Mouse (Mus musculus): ENCODE measurements around the gene Ptpn5.

GRCm38 (mm10) chr7:47055744-47056143, 77.7 kb downstream of the Ptpn5 start:
- TF ChIP-seq CTCF (conservative IDR thresholded peaks at IDR 0.05; ENCODE audit: low read length) (no peak), NANOG (IDR thresholded peaks at IDR 0.05; ENCODE audit: borderline replicate concordance, low read length) (no peak), POU5F1 (IDR thresholded peaks at IDR 0.05; ENCODE audit: borderline replicate concordance, low read length) (no peak)

All from E14TG2a.4 (cell line).